Mouse (Mus musculus) lung, postnatal 0 days (tissue): ENCODE measurements around the gene Jagn1. TPM values are rescaled to one million over a fixed set of nuclear protein-coding genes. Genes with fewer than 3 reads are reported as not detected.

Experiments used
- ATAC-seq: fragments of 200-750 bp; cut with Nextera tagmentation; 2 replicates; pipeline ENCODE4 v1.8.0; 2017; ENCODE audit warnings: moderate library complexity
- DNase-seq: peaks from one replicate; pipeline ENCODE4 v3.0.0-alpha.2; 2016; ENCODE audit warnings: low spot score
- H3K27ac ChIP-seq: fragments of 300-500 bp; sonication (generic); 2 replicates; pipeline ENCODE4 v1.5.1; 2014; ENCODE audit warnings: antibody characterized with exemption, mild to moderate bottlenecking, low read length, mixed read lengths
- H3K27me3 ChIP-seq: fragments of 300-500 bp; sonication (generic); replicated peaks from 2 replicates; pipeline ENCODE4 v1.6.1; 2014; ENCODE audit warnings: low read length, mixed read lengths; ENCODE audit not compliant: insufficient read depth
- H3K36me3 ChIP-seq: fragments of 300-500 bp; sonication (generic); 2 replicates; pipeline ENCODE4 v1.6.1; 2014; ENCODE audit warnings: low read length, mixed read lengths; ENCODE audit not compliant: insufficient read depth
- H3K4me1 ChIP-seq: fragments of 300-500 bp; sonication (generic); 2 replicates; pipeline ENCODE4 v1.6.1; 2014; ENCODE audit warnings: antibody characterized with exemption, low read depth, low read length, mixed read lengths; ENCODE audit not compliant: insufficient read depth
- H3K4me2 ChIP-seq: fragments of 300-500 bp; sonication (generic); replicated peaks from 2 replicates; pipeline ENCODE4 v1.6.1; 2014; ENCODE audit warnings: low read depth, mild to moderate bottlenecking, low read length, moderate library complexity, mixed read lengths
- H3K4me3 ChIP-seq: fragments of 300-500 bp; sonication (generic); 2 replicates; pipeline ENCODE4 v1.5.1; 2014; ENCODE audit warnings: low read depth, low read length
- H3K9ac ChIP-seq: fragments of 300-500 bp; sonication (generic); replicated peaks from 2 replicates; pipeline ENCODE4 v1.6.1; 2014; ENCODE audit warnings: low read depth, mild to moderate bottlenecking
- H3K9me3 ChIP-seq: fragments of 300-500 bp; sonication (generic); 2 replicates; pipeline ENCODE4 v1.6.1; 2016; ENCODE audit warnings: low read length, mixed read lengths
- CTCF ChIP-seq: IDR thresholded peaks from 2 replicates; pipeline ENCODE4 v1.5.1; 2016; ENCODE audit warnings: antibody characterized with exemption, mild to moderate bottlenecking
- EP300 ChIP-seq: IDR thresholded peaks from 2 replicates; pipeline ENCODE4 v1.6.1; 2016; ENCODE audit warnings: antibody characterized with exemption, mild to moderate bottlenecking, control low read depth
- WGBS: fragments of 180-500 bp; shearing (Covaris S2); extraction: QIAGEN DNeasy Blood & Tissue Kit; methylation state at CpG from one replicate; pipeline ENCODE4 v1.1.7; 2014; 5-methylcytosine and 5-hydroxymethylcytosine counted together
- polyA plus RNA-seq: library from polyadenylated mRNA; unstranded; fragments of >200 nt; fragmentation: Nextera tagmentation; extraction: Ambion mirVana; gene quantifications from 2 replicates; pipeline ENCODE4 v1.2.1, GENCODE M21; 2015

Jagn1 gene
- polyA plus RNA-seq, 1 experiment from 2014 or later: 60.1 TPM

DNA sequence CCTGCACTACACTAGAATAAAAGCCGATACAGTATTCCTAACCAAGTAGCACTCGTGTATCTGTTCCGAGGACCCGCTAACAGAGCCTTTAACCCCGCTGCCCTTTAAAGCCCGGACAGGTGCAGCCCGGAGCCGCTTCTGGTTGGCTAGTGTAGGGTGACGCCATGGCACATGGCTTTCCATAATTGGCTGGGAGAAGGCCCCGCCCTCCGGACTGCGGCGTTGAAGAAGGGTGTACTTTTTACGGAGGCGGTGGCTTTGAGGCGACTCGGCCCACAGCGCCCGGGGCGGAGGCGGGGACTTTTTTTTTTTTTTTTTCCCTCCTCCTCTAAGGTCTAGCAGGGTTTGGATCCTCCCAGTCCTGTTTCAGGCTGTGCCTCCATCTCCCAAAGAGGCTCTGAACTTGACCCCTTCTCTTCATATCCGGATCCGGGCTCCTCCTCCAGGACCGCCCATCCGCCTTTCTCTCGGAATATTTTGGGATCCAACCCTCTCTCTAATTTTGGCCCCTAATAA lies 40.8 kb downstream of the Jagn1 start, which contains the start of gene Creld1:
Gene Creld1 (plus strand): TSS at position 198 of the 516 bp plus-strand sequence.
- WGBS: under 1% methylated on average over 26 of the region's 26 CpGs
- H3K9me3 ChIP-seq: no peaks in the 10 kb centered on the region
- TF ChIP-seq EP300: no peak; the same call in 1 of the 2 replicates
- TF ChIP-seq CTCF: no peak
- H3K36me3 ChIP-seq: no peaks in the 10 kb centered on the region
- peak within 1 kb of the TSS; percentile 37 for H3K9ac ChIP-seq
- no peaks in the 10 kb centered on the region for H3K27me3 ChIP-seq
- DNase-seq: peak; percentile 97
- peak within 1 kb of the TSS; percentile 68 for H3K4me2 ChIP-seq
- peak within 1 kb of the TSS; percentile 80 for H3K27ac ChIP-seq
- ATAC-seq: peak; percentile 95
- no peaks in the 10 kb centered on the region; the same call in 1 of the 2 replicates for H3K4me1 ChIP-seq
- peak within 1 kb of the TSS; percentile 49 for H3K4me3 ChIP-seq

DNA sequence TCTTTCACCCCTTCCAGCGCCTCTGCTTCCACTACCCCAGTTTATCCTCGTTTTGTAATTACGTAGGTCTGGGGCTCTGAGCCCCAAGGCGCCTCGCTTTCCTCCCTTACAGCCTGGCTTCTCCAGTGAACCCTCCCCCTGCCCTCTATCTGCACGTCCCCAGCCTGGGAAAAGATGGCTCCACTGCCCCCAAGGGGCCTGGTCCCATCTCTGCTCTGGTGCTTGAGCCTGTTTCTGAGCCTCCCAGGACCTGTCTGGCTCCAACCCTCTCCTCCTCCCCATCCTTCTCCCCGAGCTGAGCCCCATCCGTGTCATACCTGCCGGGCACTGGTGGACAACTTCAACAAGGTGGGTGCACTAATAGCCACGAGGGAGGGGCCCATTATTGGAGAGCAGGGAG lies 41.4 kb downstream of the Jagn1 start:
- Histone ChIP-seq H3K27me3 (no peaks in the 10 kb centered on the region), H3K4me2 (peak overlapping the region; percentile 68), H3K4me1 (no peaks in the 10 kb centered on the region; the same call in 1 of the 2 replicates), H3K36me3 (no peaks in the 10 kb centered on the region), H3K4me3 (peak overlapping the region; percentile 49), H3K9ac (peak overlapping the region; percentile 37), H3K27ac (peak overlapping the region; percentile 52), H3K9me3 (no peaks in the 10 kb centered on the region)
- ATAC-seq (0 out of 2 replicates have a peak, but pooled peaks have one; percentile 5), DNase-seq (peak; percentile 23)
- TF ChIP-seq EP300 (no peak), CTCF (peak; percentile 29)
- WGBS: 10% methylated on average over 10 of the region's 10 CpGs

DNA sequence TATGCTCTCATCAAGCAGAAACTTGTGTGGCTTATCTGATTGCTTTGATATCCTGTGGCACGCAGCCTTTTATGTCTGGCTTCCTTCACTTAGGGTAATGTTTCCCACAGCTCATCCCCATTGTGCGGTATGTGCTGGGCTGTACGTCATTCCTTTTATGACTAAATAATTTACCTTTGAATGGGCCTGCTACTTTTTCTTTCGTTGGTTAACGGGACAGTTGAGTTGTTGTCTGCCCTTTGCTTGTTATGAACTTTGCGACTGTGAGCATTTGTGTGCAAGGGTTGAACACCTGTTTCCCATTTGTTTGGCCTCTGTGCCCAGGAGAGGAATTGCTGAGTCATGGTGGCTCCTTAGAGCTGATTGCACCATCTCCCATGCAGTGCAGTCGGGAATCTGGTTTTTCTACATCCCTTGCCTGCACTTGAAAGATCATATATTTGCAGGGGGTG lies 44.8 kb downstream of the Jagn1 start:
- DNase-seq (peak; percentile 91), ATAC-seq (peak; percentile 25; the same call in 1 of the 2 replicates)
- TF ChIP-seq CTCF: no peak
- no peak for TF ChIP-seq EP300
- no peak overlapping the region for H3K4me2 ChIP-seq
- H3K27me3 ChIP-seq: no peaks in the 10 kb centered on the region
- no peaks in the 10 kb centered on the region; the same call in 1 of the 2 replicates for H3K4me1 ChIP-seq
- H3K9me3 ChIP-seq: no peaks in the 10 kb centered on the region
- H3K36me3 ChIP-seq: peaks cover 4% of the 10 kb centered on the region; the same call in 1 of the 2 replicates
- H3K9ac ChIP-seq: no peak overlapping the region
- 36% methylated on average over 7 of the region's 7 CpGs for WGBS
- H3K27ac ChIP-seq: peak overlapping the region; percentile 62; the same call in 1 of the 2 replicates
- H3K4me3 ChIP-seq: no peak overlapping the region

DNA sequence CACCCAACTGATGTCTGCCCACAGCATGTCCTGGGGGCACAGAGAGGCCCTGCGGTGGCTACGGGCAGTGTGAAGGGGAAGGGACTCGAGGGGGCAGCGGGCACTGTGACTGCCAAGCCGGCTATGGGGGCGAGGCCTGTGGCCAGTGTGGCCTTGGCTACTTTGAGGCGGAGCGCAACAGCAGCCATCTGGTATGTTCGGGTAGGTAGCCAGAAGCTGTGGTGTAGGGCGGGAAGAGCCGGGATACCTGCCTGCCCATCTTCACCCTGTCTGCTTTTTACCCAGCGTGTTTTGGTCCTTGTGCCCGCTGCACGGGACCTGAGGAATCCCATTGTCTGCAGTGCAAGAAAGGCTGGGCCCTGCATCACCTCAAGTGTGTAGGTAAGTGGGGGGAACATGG lies 47.0 kb downstream of the Jagn1 start:
- no peak overlapping the region for H3K4me2 ChIP-seq
- 94% methylated on average over 14 of the region's 14 CpGs for WGBS
- peaks cover 4% of the 10 kb centered on the region; the same call in 1 of the 2 replicates for H3K36me3 ChIP-seq
- TF ChIP-seq CTCF: no peak
- no peak for TF ChIP-seq EP300
- no peaks in the 10 kb centered on the region for H3K9me3 ChIP-seq
- H3K27me3 ChIP-seq: no peaks in the 10 kb centered on the region
- no peak overlapping the region for H3K9ac ChIP-seq
- H3K4me1 ChIP-seq: no peaks in the 10 kb centered on the region
- no peak overlapping the region for H3K27ac ChIP-seq
- H3K4me3 ChIP-seq: no peak overlapping the region
- ATAC-seq: no peak
- no peak for DNase-seq

DNA sequence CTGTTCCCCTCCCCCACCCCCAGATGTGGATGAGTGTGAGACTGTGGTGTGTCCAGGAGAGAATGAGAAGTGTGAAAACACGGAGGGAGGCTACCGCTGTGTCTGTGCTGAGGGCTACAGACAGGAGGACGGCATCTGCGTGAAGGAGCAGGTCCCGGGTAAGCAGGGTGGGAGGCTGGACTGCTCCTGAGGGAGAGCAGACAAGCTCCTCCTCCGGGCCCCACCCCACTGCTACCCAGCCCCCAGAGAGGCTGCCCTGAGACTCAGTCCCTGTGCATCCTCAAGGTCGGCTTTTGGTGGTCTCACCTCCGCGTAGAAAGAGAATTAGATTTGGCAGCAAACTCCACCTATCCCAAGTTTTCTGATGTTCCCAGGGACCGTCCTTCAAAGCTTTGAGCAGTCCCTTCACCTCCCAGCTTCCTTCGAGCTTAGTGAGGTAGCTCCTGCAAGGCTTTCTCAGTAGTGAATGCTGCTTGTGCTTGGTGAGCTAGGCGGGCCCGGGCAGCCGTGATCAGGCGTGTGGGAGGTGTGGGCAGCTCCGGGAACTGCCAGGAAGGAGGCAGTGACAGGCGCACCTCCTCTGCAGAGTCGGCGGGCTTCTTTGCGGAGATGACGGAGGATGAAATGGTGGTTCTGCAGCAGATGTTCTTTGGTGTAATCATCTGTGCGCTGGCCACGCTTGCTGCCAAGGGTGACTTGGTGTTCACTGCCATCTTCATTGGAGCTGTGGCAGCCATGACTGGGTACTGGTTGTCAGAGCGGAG lies 49.9 kb downstream of the Jagn1 start:
- DNase-seq: no peak
- WGBS: 73% methylated on average over 24 of the region's 24 CpGs

DNA sequence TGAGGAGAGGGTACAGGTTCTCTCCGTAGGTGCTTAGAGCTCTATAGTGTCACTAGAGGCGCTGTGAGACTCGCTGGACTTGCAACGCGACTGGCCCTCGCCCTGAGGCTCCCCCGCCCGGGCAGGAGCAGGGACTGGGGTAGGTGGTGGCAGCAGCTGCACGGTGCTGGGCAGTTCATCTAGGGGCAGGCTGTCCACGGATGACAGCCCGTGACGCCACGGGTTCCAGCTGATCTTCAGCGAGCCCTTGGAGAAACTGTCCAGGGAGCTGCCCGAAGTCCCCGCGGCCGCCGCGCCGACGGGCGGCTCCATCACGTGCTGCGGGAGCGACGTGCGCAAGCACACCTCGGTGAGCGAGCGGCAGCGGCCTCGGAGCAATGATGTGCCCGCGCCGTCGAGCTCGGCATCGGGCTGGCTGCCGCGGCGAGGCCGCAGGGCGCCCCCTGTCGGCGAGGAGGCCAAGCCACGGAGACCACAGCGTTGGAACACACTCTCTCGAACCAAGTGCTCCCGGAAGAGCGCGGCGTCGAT lies 52.0 kb downstream of the Jagn1 start:
- no peaks in the 10 kb centered on the region for H3K4me1 ChIP-seq
- peak overlapping the region; percentile 38 for H3K4me3 ChIP-seq
- H3K9me3 ChIP-seq: no peaks in the 10 kb centered on the region
- H3K27me3 ChIP-seq: no peaks in the 10 kb centered on the region
- H3K9ac ChIP-seq: 0 out of 2 replicates have a peak overlapping the region, but pooled peaks have one; percentile 3
- peak overlapping the region; percentile 57 for H3K4me2 ChIP-seq
- 2% methylated on average over 48 of the region's 54 CpGs for WGBS
- no peak overlapping the region; the same call in 1 of the 2 replicates for H3K27ac ChIP-seq
- TF ChIP-seq CTCF: peak; percentile 80
- TF ChIP-seq EP300: no peak
- ATAC-seq (peak; percentile 92), DNase-seq (peak; percentile 85)
- peaks cover 4% of the 10 kb centered on the region; the same call in 1 of the 2 replicates for H3K36me3 ChIP-seq

More for the DNA sequence above, 49.9 kb downstream of the Jagn1 start:
- Histone ChIP-seq H3K4me1 (no peaks in the 10 kb centered on the region), H3K27me3 (no peaks in the 10 kb centered on the region), H3K4me3 (no peak overlapping the region), H3K9ac (no peak overlapping the region), H3K9me3 (no peaks in the 10 kb centered on the region), H3K36me3 (peaks cover 4% of the 10 kb centered on the region; the same call in 1 of the 2 replicates), H3K4me2 (no peak overlapping the region), H3K27ac (no peak overlapping the region)
- TF ChIP-seq EP300 (no peak), CTCF (no peak)
- ATAC-seq: no peak
